1 mouse cellular context compared by ENCODE assay signal in genomic region chr12:28578147-28578546, GRCm38 (mm10).
A peak's percentile ranks its signal among the peaks of the same experiment; 100 is the strongest.
TF ChIP-seq lines count a peak whose summit lies in the region.

No protein-coding gene starts in this region.

TF ChIP-seq in MEL, 35 proteins besides CTCF, POLR2A, EP300 and RAD21:
- TF ChIP-seq MEF2A (IDR thresholded peaks at IDR 0.05; ENCODE audit: extremely low read depth, insufficient replicate concordance, low read depth, low read length, poor library complexity, severe bottlenecking) (peak; percentile 25; the same call in 1 of the 2 replicates), MAZ (IDR thresholded peaks at IDR 0.05; ENCODE audit: low read depth, low read length) (0 out of 2 replicates have a peak, but pooled peaks have one; percentile 24), RCOR1 (IDR thresholded peaks at IDR 0.05; ENCODE audit: low read depth, low read length) (no peak; the same call in 1 of the 2 replicates), USF1 (IDR thresholded peaks at IDR 0.05; ENCODE audit: low read depth, low read length) (no peak), ZC3H11A (IDR thresholded peaks at IDR 0.05; ENCODE audit: low read depth, low read length) (no peak), SMC3 (IDR thresholded peaks at IDR 0.05; ENCODE audit: low read depth, low read length) (no peak), UBTF (IDR thresholded peaks at IDR 0.05; ENCODE audit: borderline replicate concordance, insufficient read depth, low read depth, low read length) (no peak), TCF12 (IDR thresholded peaks at IDR 0.05; ENCODE audit: low read depth, low read length) (peak; percentile 97), CHD1 (IDR thresholded peaks at IDR 0.05; ENCODE audit: low read depth, low read length) (no peak), HCFC1 (IDR thresholded peaks at IDR 0.05; ENCODE audit: low read depth, low read length) (no peak), TBP (IDR thresholded peaks at IDR 0.05; ENCODE audit: low read depth, low read length) (no peak), CHD2 (IDR thresholded peaks at IDR 0.05; ENCODE audit: low read length) (no peak), MYB (IDR thresholded peaks at IDR 0.05; ENCODE audit: low read depth, low read length) (no peak), MYC (IDR thresholded peaks at IDR 0.05; ENCODE audit: low read depth, low read length) (no peak), ZNF384 (IDR thresholded peaks at IDR 0.05; ENCODE audit: low read depth, low read length) (no peak), POLR2AphosphoS2 (IDR thresholded peaks at IDR 0.05; ENCODE audit: low read length) (no peak), NRF1 (IDR thresholded peaks at IDR 0.05; ENCODE audit: insufficient read depth, low read depth, low read length, poor library complexity, severe bottlenecking) (no peak), USF2 (IDR thresholded peaks at IDR 0.05; ENCODE audit: borderline replicate concordance in 1 of 2, insufficient read depth in 1 of 2, low read depth in 1 of 2, low read length in 2 of 2) (no peak), TAL1 (IDR thresholded peaks at IDR 0.05; ENCODE audit: low read length) (peak; percentile 83), ETS1 (IDR thresholded peaks at IDR 0.05; ENCODE audit: low read depth, low read length) (peak; percentile 92), ZMIZ1 (IDR thresholded peaks at IDR 0.05; ENCODE audit: low read depth, low read length) (no peak), JUND (IDR thresholded peaks at IDR 0.05; ENCODE audit: low read depth, low read length) (no peak), MXI1 (IDR thresholded peaks at IDR 0.05; ENCODE audit: low read depth, low read length) (peak; percentile 54; the same call in 1 of the 2 replicates), MAFK (IDR thresholded peaks at IDR 0.05; ENCODE audit: borderline replicate concordance, low read depth, low read length) (no peak), GABPA (IDR thresholded peaks at IDR 0.05; ENCODE audit: low read depth, low read length) (no peak), ZKSCAN1 (IDR thresholded peaks at IDR 0.05; ENCODE audit: low read depth, low read length) (no peak), E2F4 (IDR thresholded peaks at IDR 0.05; ENCODE audit: borderline replicate concordance, low read depth, low read length) (no peak), MAX (IDR thresholded peaks at IDR 0.05; ENCODE audit: low read length) (no peak), NELFE (IDR thresholded peaks at IDR 0.05; ENCODE audit: low read depth, low read length) (no peak), ELF1 (IDR thresholded peaks at IDR 0.05; ENCODE audit: low read depth, low read length) (peak; percentile 29; the same call in 1 of the 2 replicates), GATA1 (IDR thresholded peaks at IDR 0.05; ENCODE audit: low read depth, low read length) (peak; percentile 86), BHLHE40 (IDR thresholded peaks at IDR 0.05; ENCODE audit: borderline replicate concordance, low read depth, low read length) (peak; percentile 71), SIN3A (IDR thresholded peaks at IDR 0.05; ENCODE audit: low read length) (peak; percentile 65), KAT2A (conservative IDR thresholded peaks at IDR 0.05; ENCODE audit: low read depth, low read length) (no peak), POLR2AphosphoS5 (IDR thresholded peaks at IDR 0.05; ENCODE audit: borderline replicate concordance, low read depth, low read length) (no peak)
